Mouse (Mus musculus) hindbrain, embryonic 10.5 days (tissue): ENCODE measurements around the gene Abl2. TPM values are rescaled to one million over a fixed set of nuclear protein-coding genes. Genes with fewer than 3 reads are reported as not detected.

Source experiments
- DNase-seq: peaks from one replicate; pipeline ENCODE4 v3.0.0-alpha.2; 2017; ENCODE audit warnings: low spot score
- H3K27ac ChIP-seq: fragments of 300-500 bp; sonication (generic); 2 replicates; pipeline ENCODE4 v1.5.1; 2016; ENCODE audit warnings: mild to moderate bottlenecking, moderate library complexity
- H3K27me3 ChIP-seq: fragments of 300-500 bp; sonication (generic); 2 replicates; pipeline ENCODE4 v1.6.1; 2016; ENCODE audit warnings: mild to moderate bottlenecking; ENCODE audit not compliant: poor library complexity, insufficient read depth, severe bottlenecking
- H3K36me3 ChIP-seq: fragments of 300-500 bp; sonication (generic); 2 replicates; pipeline ENCODE4 v1.6.1; 2016; ENCODE audit warnings: mild to moderate bottlenecking, moderate library complexity
- H3K4me1 ChIP-seq: fragments of 300-500 bp; sonication (generic); replicated peaks from 2 replicates; pipeline ENCODE4 v1.6.1; 2016; ENCODE audit warnings: mild to moderate bottlenecking
- H3K4me3 ChIP-seq: fragments of 300-500 bp; sonication (generic); 2 replicates; pipeline ENCODE4 v1.5.1; 2016; ENCODE audit warnings: mild to moderate bottlenecking, moderate library complexity
- H3K9me3 ChIP-seq: fragments of 300-500 bp; sonication (generic); 2 replicates; pipeline ENCODE4 v1.6.1; 2016; ENCODE audit warnings: mild to moderate bottlenecking, moderate library complexity
- WGBS: fragments of 180-500 bp; shearing (Covaris S2); methylation state at CpG from one replicate; pipeline ENCODE4 v1.1.7; 2016; 5-methylcytosine and 5-hydroxymethylcytosine counted together
- polyA plus RNA-seq: library from polyadenylated mRNA; unstranded; fragments of >200 nt; fragmentation: Nextera tagmentation; extraction: Ambion mirVana; gene quantifications from 2 replicates; pipeline ENCODE4 v1.2.1, GENCODE M21; 2016

The Abl2 gene
- polyA plus RNA-seq, 1 experiment from 2014 or later, result 5.1 TPM

GRCm38 (mm10) chr1:156597089-156597488 is 38.5 kb downstream of the Abl2 start:
- H3K27ac ChIP-seq, result no peak overlapping the region
- DNase-seq, result no peak
- H3K36me3 ChIP-seq, result 0 out of 2 replicates have a peak, but pooled peaks cover 2% of the 10 kb centered on the region
- no peaks in the 10 kb centered on the region for H3K27me3 ChIP-seq
- H3K4me1 ChIP-seq, result no peaks in the 10 kb centered on the region
- H3K4me3 ChIP-seq, result no peak overlapping the region
- H3K9me3 ChIP-seq, result no peaks in the 10 kb centered on the region
- WGBS, result 92% methylated on average over 4 of the region's 4 CpGs

GRCm38 (mm10) chr1:156602545-156602944 is 44.0 kb downstream of the Abl2 start:
- Histone ChIP-seq H3K27me3 (no peaks in the 10 kb centered on the region), H3K4me3 (no peak overlapping the region), H3K27ac (no peak overlapping the region), H3K36me3 (0 out of 2 replicates have a peak, but pooled peaks cover 2% of the 10 kb centered on the region), H3K9me3 (no peaks in the 10 kb centered on the region), H3K4me1 (peaks cover 11% of the 10 kb centered on the region)
- DNase-seq, result no peak
- WGBS, result 82% methylated on average over 3 of the region's 3 CpGs

- H3K9me3 ChIP-seq, result no peaks in the 10 kb centered on the region
- peaks cover 20% of the 10 kb centered on the region for H3K4me1 ChIP-seq
- WGBS, result 83% methylated on average over 12 of the region's 12 CpGs
- H3K36me3 ChIP-seq, result no peaks in the 10 kb centered on the region
- H3K27me3 ChIP-seq, result no peaks in the 10 kb centered on the region
- no peak overlapping the region for H3K4me3 ChIP-seq
- no peak for DNase-seq
- peak overlapping the region; percentile 53; the same call in 1 of the 2 replicates for H3K27ac ChIP-seq
These were observed 46.7 kb downstream of the Abl2 start for GRCm38 (mm10) chr1:156605094-156605866.

GRCm38 (mm10) chr1:156605940-156606339 is 47.4 kb downstream of the Abl2 start:
- no peaks in the 10 kb centered on the region for H3K36me3 ChIP-seq
- H3K9me3 ChIP-seq, result no peaks in the 10 kb centered on the region
- WGBS, result 93% methylated on average over 2 of the region's 2 CpGs
- H3K27me3 ChIP-seq, result no peaks in the 10 kb centered on the region
- no peak overlapping the region for H3K27ac ChIP-seq
- H3K4me1 ChIP-seq, result peaks cover 20% of the 10 kb centered on the region
- DNase-seq, result no peak
- H3K4me3 ChIP-seq, result no peak overlapping the region

GRCm38 (mm10) chr1:156608496-156608895 is 49.9 kb downstream of the Abl2 start:
- Histone ChIP-seq H3K36me3 (peaks cover 8% of the 10 kb centered on the region), H3K4me3 (no peak overlapping the region), H3K4me1 (peaks cover 21% of the 10 kb centered on the region), H3K27me3 (no peaks in the 10 kb centered on the region), H3K9me3 (no peaks in the 10 kb centered on the region), H3K27ac (no peak overlapping the region)
- WGBS, result 87% methylated on average over 2 of the region's 2 CpGs
- DNase-seq, result no peak

- WGBS, result 90% methylated on average over 1 of the region's 1 CpGs
- no peak for DNase-seq
- H3K9me3 ChIP-seq, result no peaks in the 10 kb centered on the region
- no peak overlapping the region for H3K27ac ChIP-seq
- H3K27me3 ChIP-seq, result no peaks in the 10 kb centered on the region
- H3K36me3 ChIP-seq, result peaks cover 8% of the 10 kb centered on the region
- peaks cover 31% of the 10 kb centered on the region for H3K4me1 ChIP-seq
- H3K4me3 ChIP-seq, result no peak overlapping the region
These were observed 51.7 kb downstream of the Abl2 start for GRCm38 (mm10) chr1:156610257-156610656.

- Histone ChIP-seq H3K27me3 (no peaks in the 10 kb centered on the region), H3K27ac (peak overlapping the region; percentile 87), H3K9me3 (no peaks in the 10 kb centered on the region), H3K4me3 (peak overlapping the region; percentile 28), H3K36me3 (peaks cover 8% of the 10 kb centered on the region), H3K4me1 (peaks cover 57% of the 10 kb centered on the region)
- 4% methylated on average over 9 of the region's 9 CpGs for WGBS
- DNase-seq, result peak; percentile 69
These were observed 55.4 kb downstream of the Abl2 start for GRCm38 (mm10) chr1:156613855-156614530.

GRCm38 (mm10) chr1:156614710-156615109 is 56.1 kb downstream of the Abl2 start:
- Histone ChIP-seq H3K4me3 (no peak overlapping the region), H3K27ac (no peak overlapping the region), H3K27me3 (no peaks in the 10 kb centered on the region), H3K4me1 (peaks cover 51% of the 10 kb centered on the region), H3K36me3 (peaks cover 8% of the 10 kb centered on the region), H3K9me3 (no peaks in the 10 kb centered on the region)
- no peak for DNase-seq
- 95% methylated on average over 1 of the region's 1 CpGs for WGBS

- Histone ChIP-seq H3K4me3 (peak overlapping the region; percentile 20; the same call in 1 of the 2 replicates), H3K4me1 (peaks cover 57% of the 10 kb centered on the region), H3K9me3 (no peaks in the 10 kb centered on the region), H3K27me3 (no peaks in the 10 kb centered on the region), H3K36me3 (peaks cover 8% of the 10 kb centered on the region), H3K27ac (peak overlapping the region; percentile 45; the same call in 1 of the 2 replicates)
- DNase-seq, result peak; percentile 25
- WGBS, result 29% methylated on average over 13 of the region's 13 CpGs
These were observed 57.0 kb downstream of the Abl2 start for GRCm38 (mm10) chr1:156615381-156616133.

GRCm38 (mm10) chr1:156616989-156617598 is 58.5 kb downstream of the Abl2 start:
- H3K27ac ChIP-seq, result peak overlapping the region; percentile 45; the same call in 1 of the 2 replicates
- DNase-seq, result no peak
- H3K9me3 ChIP-seq, result no peaks in the 10 kb centered on the region
- peaks cover 57% of the 10 kb centered on the region for H3K4me1 ChIP-seq
- H3K36me3 ChIP-seq, result peaks cover 2% of the 10 kb centered on the region; the same call in 1 of the 2 replicates
- WGBS, result 45% methylated on average over 12 of the region's 12 CpGs
- H3K27me3 ChIP-seq, result no peaks in the 10 kb centered on the region
- no peak overlapping the region for H3K4me3 ChIP-seq

GRCm38 (mm10) chr1:156617811-156618210 is 59.2 kb downstream of the Abl2 start:
- DNase-seq, result no peak
- H3K27me3 ChIP-seq, result no peaks in the 10 kb centered on the region
- 44% methylated on average over 4 of the region's 4 CpGs for WGBS
- no peaks in the 10 kb centered on the region for H3K9me3 ChIP-seq
- H3K27ac ChIP-seq, result no peak overlapping the region
- H3K4me3 ChIP-seq, result no peak overlapping the region
- peaks cover 57% of the 10 kb centered on the region for H3K4me1 ChIP-seq
- H3K36me3 ChIP-seq, result peaks cover 9% of the 10 kb centered on the region

GRCm38 (mm10) chr1:156620292-156620909 is 61.8 kb downstream of the Abl2 start:
- Histone ChIP-seq H3K4me1 (peaks cover 36% of the 10 kb centered on the region), H3K9me3 (no peaks in the 10 kb centered on the region), H3K27ac (no peak overlapping the region), H3K27me3 (no peaks in the 10 kb centered on the region), H3K36me3 (peaks cover 25% of the 10 kb centered on the region), H3K4me3 (no peak overlapping the region)
- 77% methylated on average over 4 of the region's 4 CpGs for WGBS
- DNase-seq, result no peak
